Mouse (Mus musculus) B cell, adult 2 months (primary cell): ENCODE results near the gene Rbmxl1.
"Not testable (repeated sequence)": the region's sequence is repeated elsewhere in the genome, so short reads cannot be mapped to it uniquely, and the experiment has no call there.

Experiments used
- DNase-seq, 2 experiments: peaks; one replicate each; pipeline ENCODE4 v3.0.0; 2022

Rbmxl1 gene

DNA sequence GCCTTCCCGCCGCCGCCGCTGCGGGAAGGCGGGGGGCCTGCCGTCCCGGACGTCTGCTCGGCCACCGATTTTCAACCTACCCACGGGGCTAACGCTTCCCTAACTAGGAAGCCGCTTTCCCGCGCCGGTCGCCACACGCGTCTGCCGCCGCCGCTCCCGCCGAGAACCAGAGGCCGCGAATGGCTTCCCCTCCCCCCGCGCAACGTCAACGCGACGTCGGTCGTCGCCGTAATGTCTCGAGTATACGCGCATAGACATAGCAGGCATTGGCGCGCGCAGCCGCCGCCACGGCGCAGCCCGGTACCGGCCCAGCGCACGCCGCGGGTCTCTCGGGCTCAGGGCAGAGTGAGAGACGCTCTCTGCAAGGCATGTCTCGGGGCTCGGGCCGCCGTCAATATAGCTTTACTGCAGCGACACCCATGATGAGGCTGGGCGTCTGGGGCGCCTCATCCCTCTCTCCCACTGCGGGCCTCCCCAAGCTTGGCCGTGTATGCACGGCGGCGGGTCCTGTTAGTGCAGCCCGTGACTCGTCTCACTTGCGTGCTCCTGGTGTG lies at the start of gene Rbmxl1:
Gene Rbmxl1 (minus strand): TSS at position 180 of the 554 bp plus-strand sequence.
- peak; percentile 92 to 93 for DNase-seq

- no peak for DNase-seq
Observed at GRCm38 (mm10) chr8:78556773-78557434, 48.2 kb upstream of the Rbmxl1 start.

DNA sequence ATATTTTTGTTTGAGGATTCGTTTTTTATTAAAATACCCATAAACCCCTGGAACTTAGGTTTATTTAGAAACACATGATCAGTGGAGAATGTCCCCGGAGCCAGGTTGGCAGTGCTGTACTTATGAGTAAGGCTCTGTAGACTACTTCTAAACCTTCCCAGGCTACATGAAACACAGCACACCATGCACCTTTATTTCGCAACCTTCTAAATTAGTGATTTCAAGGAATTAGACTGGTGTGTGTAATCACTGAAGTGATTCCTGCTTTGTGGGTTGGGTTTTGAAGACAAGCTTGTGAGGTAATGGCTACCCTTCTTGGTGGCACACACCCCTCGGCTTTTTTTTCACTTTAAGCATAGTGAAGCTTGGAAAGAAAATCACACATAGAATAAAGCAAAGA lies 47.1 kb upstream of the Rbmxl1 start:
- no peak for DNase-seq

- DNase-seq, result no peak
Observed at GRCm38 (mm10) chr8:78550752-78551134, 42.0 kb upstream of the Rbmxl1 start.

DNA sequence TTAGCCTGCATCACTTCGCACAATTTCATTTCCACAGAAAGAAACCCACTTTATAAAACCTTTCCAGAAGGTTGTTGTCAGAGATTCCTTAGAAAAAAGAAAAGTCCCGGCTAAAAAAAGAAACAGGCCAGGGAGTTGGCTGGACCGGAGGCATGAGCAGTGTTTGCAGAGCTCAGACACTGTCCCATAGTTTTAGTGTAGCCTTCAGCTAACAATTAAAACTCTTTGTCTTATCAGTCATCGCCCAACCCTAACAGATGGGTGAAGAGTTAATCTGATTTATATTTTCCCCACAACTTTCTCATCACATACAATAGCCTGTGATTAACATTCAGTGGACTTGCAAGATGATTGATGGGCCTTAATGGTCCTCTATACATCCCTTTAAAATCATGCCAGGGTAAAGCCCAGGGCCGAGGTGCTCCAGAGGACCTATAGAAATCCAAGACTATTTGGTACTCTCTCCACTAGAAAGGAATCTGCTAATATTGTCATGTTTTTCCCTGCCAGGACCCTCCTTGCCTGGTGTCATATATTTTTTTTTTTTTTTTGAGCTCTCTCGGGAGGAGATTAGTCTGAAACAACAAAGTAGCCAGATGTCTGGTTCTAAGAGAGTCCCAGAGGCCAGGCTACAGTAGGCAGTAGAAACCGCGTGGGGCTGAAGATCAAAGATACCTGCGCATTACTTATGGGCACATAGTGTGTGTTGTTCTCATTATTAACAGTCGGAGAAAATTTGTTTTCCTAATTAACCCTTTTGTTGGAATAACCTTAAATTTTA lies 41.5 kb upstream of the Rbmxl1 start:
- no peak for DNase-seq

DNA sequence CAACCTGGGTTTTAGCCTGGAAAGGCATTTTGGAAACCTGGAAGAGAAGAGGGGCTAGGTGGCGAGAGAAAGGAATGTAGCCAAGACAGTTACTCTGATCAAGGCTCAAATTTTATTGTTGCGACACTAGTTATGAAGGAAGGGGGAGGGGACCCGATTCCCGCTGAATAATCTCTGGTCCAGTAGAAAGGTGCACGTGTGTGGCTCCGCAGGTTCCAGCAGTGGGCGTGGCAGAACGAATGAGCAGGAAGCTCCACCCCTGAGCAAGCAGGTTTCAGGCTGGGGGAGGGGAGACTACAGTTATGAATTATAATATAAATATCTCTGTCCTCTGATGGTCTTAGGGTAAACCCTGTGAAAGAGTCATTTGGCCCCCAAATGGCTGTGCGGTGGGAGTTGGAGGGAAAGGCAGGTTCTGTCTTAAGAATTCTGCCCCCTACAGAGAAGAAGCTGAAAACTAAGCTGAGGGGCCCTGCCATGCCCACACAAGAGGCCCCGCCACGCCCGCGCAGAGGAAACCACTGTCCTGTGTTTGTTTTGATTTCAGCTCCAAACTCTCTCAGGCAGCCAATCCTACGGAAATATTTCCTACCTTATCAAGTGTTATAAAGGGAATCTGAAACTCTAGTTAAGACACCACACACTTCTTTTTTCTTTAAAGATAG lies 36.6 kb upstream of the Rbmxl1 start:
- DNase-seq, result not testable (repeated sequence)

DNA sequence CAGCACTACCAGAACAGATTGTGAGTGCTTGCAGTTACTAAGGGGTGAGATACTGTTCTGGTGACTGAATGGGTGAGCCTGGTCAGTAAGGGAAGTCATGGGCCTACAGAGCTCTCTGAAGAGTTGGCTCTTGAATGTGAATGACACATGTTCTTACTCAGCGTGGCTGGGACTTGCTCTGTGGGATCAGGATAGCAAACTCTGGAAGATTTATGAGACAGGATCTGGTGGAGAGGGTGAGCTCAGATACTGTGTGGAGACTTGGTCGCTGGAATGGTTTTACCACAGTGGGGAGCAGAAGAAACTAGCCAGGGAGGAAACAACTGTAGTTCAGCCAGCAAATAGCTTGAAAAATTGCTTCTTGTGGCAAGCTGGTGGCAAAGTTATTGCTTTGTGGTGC lies 35.8 kb upstream of the Rbmxl1 start:
- DNase-seq, result no peak

DNA sequence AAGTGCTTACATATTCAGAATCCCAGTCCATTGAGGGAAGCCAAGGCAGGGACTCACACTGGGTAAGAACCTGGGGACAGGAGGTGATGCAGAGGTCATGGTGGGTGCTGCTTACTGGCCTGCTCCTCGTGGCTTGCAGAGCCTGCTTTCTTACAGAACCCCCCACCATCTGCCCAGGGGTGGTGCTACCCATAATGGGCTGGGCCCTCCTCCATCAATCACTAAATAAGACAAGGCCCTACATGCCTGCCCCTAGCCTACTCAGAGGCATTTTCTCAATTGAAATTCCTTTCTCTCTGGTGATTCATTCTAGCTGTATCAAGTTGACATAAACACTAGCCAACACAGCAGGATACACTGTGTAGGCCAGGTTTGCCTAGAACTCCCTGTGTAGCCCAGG lies 34.9 kb upstream of the Rbmxl1 start:
- no peak for DNase-seq

GRCm38 (mm10) chr8:78542670-78543069 lies 34.0 kb upstream of the Rbmxl1 start:
- DNase-seq, result peak; percentile 21 to 32

DNA sequence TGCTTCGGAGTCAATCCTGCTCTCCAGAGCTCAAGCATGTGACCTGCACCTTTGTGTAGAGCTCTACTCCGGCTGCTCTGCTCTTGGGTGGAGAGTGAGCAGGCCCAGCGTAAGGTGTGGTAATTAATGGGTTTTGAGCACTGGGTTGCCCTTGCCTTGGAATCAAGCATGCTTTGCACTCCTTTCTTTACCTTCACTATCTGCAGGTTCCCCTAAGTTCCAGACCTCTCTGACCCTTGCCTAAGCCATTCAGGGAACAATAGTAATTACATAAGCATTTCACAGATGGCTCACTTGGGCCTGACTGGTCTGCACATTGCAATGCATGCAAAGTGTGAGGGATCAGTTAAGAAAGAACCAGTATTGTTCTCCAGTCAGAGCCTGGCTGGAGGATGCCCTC lies 29.1 kb upstream of the Rbmxl1 start:
- DNase-seq, result no peak

- no peak for DNase-seq
Observed at GRCm38 (mm10) chr8:78536716-78537115, 28.0 kb upstream of the Rbmxl1 start.

GRCm38 (mm10) chr8:78533981-78534380 lies 25.3 kb upstream of the Rbmxl1 start:
- no peak for DNase-seq

GRCm38 (mm10) chr8:78515132-78515531 lies 6.4 kb upstream of the Rbmxl1 start:
- no peak for DNase-seq

GRCm38 (mm10) chr8:78514706-78515105 lies 6.0 kb upstream of the Rbmxl1 start:
- DNase-seq, result no peak

GRCm38 (mm10) chr8:78513106-78513505 lies 4.4 kb upstream of the Rbmxl1 start:
- DNase-seq, result no peak

- DNase-seq, result no peak
Observed at GRCm38 (mm10) chr8:78510926-78511325, 2.2 kb upstream of the Rbmxl1 start.

DNA sequence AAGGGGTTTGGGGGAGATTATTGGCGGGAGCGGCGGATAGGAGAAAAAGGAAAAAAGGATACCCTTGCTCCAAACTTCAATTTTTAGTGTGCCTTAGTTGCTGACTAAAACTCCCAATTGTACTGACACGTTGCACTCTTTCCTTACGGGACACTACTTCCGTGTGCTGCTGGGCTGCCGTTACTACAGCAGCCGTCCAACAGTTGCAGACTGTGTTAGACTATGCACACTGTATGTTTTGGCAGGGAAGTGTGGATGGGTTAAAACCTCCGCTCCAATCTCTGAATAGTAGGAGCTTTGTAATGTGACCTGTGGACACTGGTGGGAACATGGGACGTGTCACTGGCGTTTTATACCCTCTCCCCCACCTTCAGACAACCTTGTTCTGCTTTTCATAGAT lies 1.4 kb upstream of the Rbmxl1 start:
- peak; percentile 21 to 29 for DNase-seq

DNA sequence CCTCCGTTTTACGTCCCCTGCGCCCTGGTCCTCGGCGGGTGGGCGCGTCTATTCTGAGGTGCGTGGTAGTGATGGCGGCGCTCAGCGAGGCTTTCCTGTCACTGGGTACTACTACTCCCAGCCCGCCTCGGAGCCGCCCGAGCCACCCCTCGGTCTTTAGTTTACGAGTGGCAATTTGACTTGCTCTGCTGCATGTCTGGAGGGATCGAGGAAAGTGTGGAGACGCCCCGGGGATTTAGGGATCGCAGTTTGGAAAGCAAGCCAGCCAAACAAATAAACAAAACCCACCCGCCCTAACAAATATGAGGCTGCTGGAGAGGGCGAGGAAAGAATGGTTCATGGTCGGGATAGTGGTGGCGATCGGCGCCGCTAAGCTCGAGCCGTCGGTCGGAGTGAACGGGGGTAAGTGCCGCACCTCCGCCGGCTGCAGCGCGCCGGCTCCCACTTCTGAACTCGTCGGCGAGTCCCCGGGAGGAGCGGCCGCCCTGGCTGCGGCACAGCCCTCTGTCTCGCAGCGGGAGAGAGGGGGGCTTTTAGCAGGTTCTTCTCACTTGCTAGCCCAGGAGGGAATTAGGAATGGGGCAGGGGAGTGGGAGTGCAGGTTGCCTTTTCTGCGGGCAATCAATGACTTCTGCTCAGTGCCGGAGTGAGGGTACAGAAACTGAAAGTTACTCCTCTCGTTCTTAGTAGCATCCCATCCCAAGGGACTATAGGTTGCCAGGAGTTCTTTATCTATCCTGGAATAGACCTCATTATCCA lies 754 bp upstream of the Rbmxl1 start, which contains the start of gene Slc10a7:
Gene Slc10a7 (plus strand): TSS at position 74 of the 759 bp plus-strand sequence.
- DNase-seq, result peak; percentile 87

GRCm38 (mm10) chr8:78507979-78508718 lies 549 bp downstream of the Rbmxl1 start:
- DNase-seq, result peak; percentile 68 to 78

DNA sequence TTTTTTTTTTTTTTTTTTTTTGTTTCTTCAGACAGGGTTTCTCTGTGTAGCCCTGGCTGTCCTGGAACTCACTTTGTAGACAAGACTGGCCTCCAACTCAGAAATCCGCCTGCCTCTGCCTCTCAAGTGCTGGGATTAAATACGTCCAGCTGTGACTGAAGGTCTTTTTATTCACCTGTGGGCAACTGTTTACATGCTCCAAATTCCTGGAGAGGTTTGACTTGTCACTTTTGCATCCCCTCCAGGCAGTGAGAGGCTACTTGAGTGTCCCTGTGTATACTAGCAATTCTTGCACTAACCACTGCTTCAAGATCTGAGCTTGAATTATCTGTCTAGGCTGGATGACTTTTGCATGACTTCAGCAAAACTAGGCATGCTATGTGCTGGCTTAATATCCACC lies 6.0 kb downstream of the Rbmxl1 start:
- DNase-seq, result no peak

DNA sequence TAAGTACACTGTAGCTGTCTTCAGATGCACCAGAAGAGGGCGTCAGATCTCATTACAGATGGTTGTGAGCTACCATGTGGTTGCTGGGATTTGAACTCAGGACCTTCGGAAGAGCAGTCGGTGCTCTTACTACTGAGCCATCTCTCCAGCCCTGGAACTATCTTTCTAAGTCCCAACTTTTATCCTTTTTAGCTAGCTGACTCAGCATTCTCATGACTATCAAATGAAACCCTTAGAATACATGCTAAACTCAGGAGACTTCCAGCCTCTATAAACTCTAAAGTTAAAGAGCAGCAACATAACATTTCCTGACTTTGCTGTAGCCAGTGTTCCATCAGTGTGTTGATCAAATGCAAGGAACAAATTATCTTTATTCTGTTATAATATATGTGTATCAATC lies 12.4 kb downstream of the Rbmxl1 start:
- DNase-seq, result not testable (repeated sequence)

GRCm38 (mm10) chr8:78493031-78493430 lies 15.7 kb downstream of the Rbmxl1 start:
- DNase-seq, result no peak
